Mouse (Mus musculus) testis, adult 2 months (tissue): ENCODE results near the gene Gm10273. TPM values are rescaled to one million over a fixed set of nuclear protein-coding genes. Genes with fewer than 3 reads are reported as not detected.

ENCODE experiments used
- H3K27ac ChIP-seq: fragments of 200-500 bp; 2 replicates; pipeline ENCODE4 v1.5.1; 2012; ENCODE audit warnings: low read depth, low read length; ENCODE audit not compliant: control insufficient read depth, insufficient read depth
- H3K27me3 ChIP-seq: fragments of 200-500 bp; 2 replicates; pipeline ENCODE4 v1.6.1; 2012; ENCODE audit warnings: mild to moderate bottlenecking, low read length, moderate library complexity; ENCODE audit not compliant: control insufficient read depth, insufficient read depth
- H3K36me3 ChIP-seq: fragments of 200-500 bp; 2 replicates; pipeline ENCODE4 v1.6.1; 2012; ENCODE audit warnings: mild to moderate bottlenecking, low read length; ENCODE audit not compliant: control insufficient read depth, insufficient read depth
- H3K4me1 ChIP-seq: fragments of 200-500 bp; 2 replicates; pipeline ENCODE4 v1.6.1; 2012; ENCODE audit warnings: low read length; ENCODE audit not compliant: control insufficient read depth, insufficient read depth
- H3K4me3 ChIP-seq: fragments of 200-500 bp; 2 replicates; pipeline ENCODE4 v1.5.1; 2012; ENCODE audit warnings: low read depth, mild to moderate bottlenecking, low read length, moderate library complexity, mixed read lengths; ENCODE audit not compliant: control insufficient read depth
- CTCF ChIP-seq: fragments of 200-500 bp; IDR thresholded peaks from 2 replicates; pipeline ENCODE4 v1.5.1; 2012; ENCODE audit warnings: low read depth, mild to moderate bottlenecking, inconsistent platforms, low read length, moderate library complexity; ENCODE audit not compliant: control insufficient read depth, insufficient read depth, insufficient replicate concordance
- POLR2A ChIP-seq: fragments of 200-500 bp; IDR thresholded peaks from 2 replicates; pipeline ENCODE4 v1.6.1; 2012; ENCODE audit warnings: low read depth, mild to moderate bottlenecking, inconsistent platforms, low read length, moderate library complexity; ENCODE audit not compliant: control insufficient read depth
- polyA plus RNA-seq: library from polyadenylated mRNA; depleted of rRNA; stranded (reverse); fragments of >200 nt; gene quantifications from 2 replicates; pipeline ENCODE4 v1.2.3, GENCODE M21; 2012

Gm10273 gene
- polyA plus RNA-seq, 1 experiment = 6.3 TPM

- no peak for TF ChIP-seq CTCF
- TF ChIP-seq POLR2A = no peak
- Histone ChIP-seq H3K4me1 (no peaks in the 10 kb centered on the region), H3K4me3 (no peak overlapping the region), H3K36me3 (no peaks in the 10 kb centered on the region), H3K27ac (no peak overlapping the region), H3K27me3 (no peaks in the 10 kb centered on the region)
These were observed 32.2 kb upstream of the Gm10273 start for GRCm38 (mm10) chr10:59363208-59363607.

- no peak for TF ChIP-seq CTCF
- no peak for TF ChIP-seq POLR2A
- Histone ChIP-seq H3K4me1 (no peaks in the 10 kb centered on the region), H3K4me3 (no peak overlapping the region), H3K36me3 (no peaks in the 10 kb centered on the region), H3K27me3 (no peaks in the 10 kb centered on the region), H3K27ac (no peak overlapping the region)
These were observed 30.9 kb upstream of the Gm10273 start for GRCm38 (mm10) chr10:59364551-59364950.

GRCm38 (mm10) chr10:59365804-59366589, 29.4 kb upstream of the Gm10273 start:
- H3K36me3 ChIP-seq = no peaks in the 10 kb centered on the region
- H3K27ac ChIP-seq = no peak overlapping the region

GRCm38 (mm10) chr10:59366746-59367145, 28.7 kb upstream of the Gm10273 start:
- H3K36me3 ChIP-seq = no peaks in the 10 kb centered on the region
- TF ChIP-seq POLR2A (no peak), CTCF (no peak)
- no peaks in the 10 kb centered on the region for H3K27me3 ChIP-seq
- no peaks in the 10 kb centered on the region for H3K4me1 ChIP-seq
- no peak overlapping the region for H3K27ac ChIP-seq
- no peak overlapping the region for H3K4me3 ChIP-seq

More at GRCm38 (mm10) chr10:59365804-59366589, 29.4 kb upstream of the Gm10273 start:
- no peak overlapping the region for H3K4me3 ChIP-seq
- no peaks in the 10 kb centered on the region for H3K4me1 ChIP-seq
- no peak for TF ChIP-seq CTCF
- TF ChIP-seq POLR2A = no peak
- H3K27me3 ChIP-seq = no peaks in the 10 kb centered on the region

- Histone ChIP-seq H3K4me3 (no peak overlapping the region), H3K36me3 (no peaks in the 10 kb centered on the region), H3K27ac (no peak overlapping the region), H3K4me1 (no peaks in the 10 kb centered on the region), H3K27me3 (no peaks in the 10 kb centered on the region)
- no peak for TF ChIP-seq CTCF
- TF ChIP-seq POLR2A = no peak
These were observed 28.2 kb upstream of the Gm10273 start for GRCm38 (mm10) chr10:59367206-59367605.

GRCm38 (mm10) chr10:59368729-59369128, 26.7 kb upstream of the Gm10273 start:
- Histone ChIP-seq H3K4me1 (no peaks in the 10 kb centered on the region), H3K36me3 (no peaks in the 10 kb centered on the region), H3K4me3 (no peak overlapping the region), H3K27ac (no peak overlapping the region), H3K27me3 (no peaks in the 10 kb centered on the region)
- TF ChIP-seq CTCF (no peak), POLR2A (no peak)

- Histone ChIP-seq H3K4me3 (no peak overlapping the region), H3K27me3 (no peaks in the 10 kb centered on the region), H3K4me1 (no peaks in the 10 kb centered on the region), H3K27ac (no peak overlapping the region), H3K36me3 (no peaks in the 10 kb centered on the region)
- TF ChIP-seq POLR2A (no peak), CTCF (no peak)
These were observed 26.0 kb upstream of the Gm10273 start for GRCm38 (mm10) chr10:59369426-59369825.
